Mouse (Mus musculus) heart, embryonic 12.5 days (tissue): ENCODE data around the gene Mapk8ip2. TPM values are rescaled to one million over a fixed set of nuclear protein-coding genes. Genes with fewer than 3 reads are reported as not detected.

Experiments
- ATAC-seq: fragments of 200-750 bp; cut with Nextera tagmentation; 2 replicates; pipeline ENCODE4 v1.8.0; 2017; ENCODE audit warnings: moderate TSS enrichment, moderate library complexity; ENCODE audit not compliant: insufficient number of reproducible peaks, low FRiP score
- H3K27ac ChIP-seq: fragments of 300-500 bp; sonication (generic); 2 replicates; pipeline ENCODE4 v1.5.1; 2016; ENCODE audit warnings: mild to moderate bottlenecking, moderate library complexity; ENCODE audit not compliant: poor library complexity, severe bottlenecking
- H3K27me3 ChIP-seq: fragments of 300-500 bp; sonication (generic); replicated peaks from 2 replicates; pipeline ENCODE4 v1.6.1; 2016; ENCODE audit warnings: mild to moderate bottlenecking, moderate library complexity
- H3K36me3 ChIP-seq: fragments of 300-500 bp; sonication (generic); 2 replicates; pipeline ENCODE4 v1.6.1; 2016; ENCODE audit warnings: mild to moderate bottlenecking, moderate library complexity
- H3K4me1 ChIP-seq: fragments of 300-500 bp; sonication (generic); replicated peaks from 2 replicates; pipeline ENCODE4 v1.6.1; 2016; ENCODE audit warnings: mild to moderate bottlenecking
- H3K4me2 ChIP-seq: fragments of 300-500 bp; sonication (generic); 2 replicates; pipeline ENCODE4 v1.6.1; 2016; ENCODE audit warnings: mild to moderate bottlenecking, moderate library complexity
- H3K4me3 ChIP-seq: fragments of 300-500 bp; sonication (generic); 2 replicates; pipeline ENCODE4 v1.5.1; 2016; ENCODE audit warnings: mild to moderate bottlenecking
- H3K9ac ChIP-seq: fragments of 300-500 bp; sonication (generic); 2 replicates; pipeline ENCODE4 v1.6.1; 2016; ENCODE audit warnings: mild to moderate bottlenecking, moderate library complexity
- H3K9me3 ChIP-seq: fragments of 300-500 bp; sonication (generic); replicated peaks from 2 replicates; pipeline ENCODE4 v1.6.1; 2016; ENCODE audit warnings: mild to moderate bottlenecking, moderate library complexity
- WGBS: fragments of 180-500 bp; shearing (Covaris S2); methylation state at CpG from one replicate; pipeline ENCODE4 v1.1.7; 2016; 5-methylcytosine and 5-hydroxymethylcytosine counted together
- polyA plus RNA-seq: library from polyadenylated mRNA; unstranded; fragments of >200 nt; fragmentation: Nextera tagmentation; extraction: Ambion mirVana; gene quantifications from 2 replicates; pipeline ENCODE4 v1.2.1, GENCODE M21; 2016

Mapk8ip2 gene
- 0.36 and 0.49 TPM in 2 replicates for polyA plus RNA-seq

DNA sequence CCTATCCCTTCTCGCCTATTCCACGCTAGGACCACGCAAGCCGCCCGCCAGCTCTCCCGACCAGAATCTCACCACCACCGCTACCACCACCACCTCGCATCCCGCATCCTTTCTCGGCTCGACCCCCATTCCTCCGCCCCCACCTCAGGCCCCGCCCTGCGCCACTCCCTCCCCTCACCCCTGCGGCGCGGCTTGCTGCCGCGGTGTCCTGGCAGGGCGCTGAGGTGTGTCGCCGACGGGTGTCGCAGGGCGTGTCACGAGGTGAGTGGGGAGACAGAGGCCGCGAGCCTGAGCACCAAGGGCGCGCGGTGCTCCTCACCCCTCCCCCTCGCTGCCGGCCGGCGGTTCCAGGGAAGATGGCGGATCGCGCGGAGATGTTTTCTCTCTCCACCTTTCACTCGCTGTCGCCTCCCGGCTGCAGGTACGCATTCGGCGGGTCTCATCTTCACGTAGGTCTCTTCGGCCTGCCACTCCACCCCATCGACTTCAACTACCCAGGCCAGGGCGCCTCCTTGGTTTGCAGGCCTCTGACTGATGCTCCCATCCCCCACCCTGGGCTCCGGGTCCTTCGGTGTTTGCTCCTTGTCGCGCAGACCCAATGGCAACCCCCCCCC, at the start of gene Mapk8ip2:
Mapk8ip2 (plus strand) TSS at position 49 of the 614 bp plus-strand sequence.
- Histone ChIP-seq H3K36me3 (no peaks in the 10 kb centered on the region), H3K27me3 (peaks cover 87% of the 10 kb centered on the region), H3K4me3 (peak within 1 kb of the TSS; percentile 52), H3K4me2 (peak within 1 kb of the TSS; percentile 91), H3K9ac (peak within 1 kb of the TSS; percentile 42; the same call in 1 of the 2 replicates), H3K27ac (no peak within 1 kb of the TSS), H3K4me1 (peaks cover 12% of the 10 kb centered on the region; the same call in 1 of the 2 replicates), H3K9me3 (no peaks in the 10 kb centered on the region)
- under 1% methylated on average over 53 of the region's 53 CpGs for WGBS
- peak; percentile 44; the same call in 1 of the 2 replicates for ATAC-seq

GRCm38 (mm10) chr15:89404831-89405623, 48.7 kb upstream of the Mapk8ip2 start:
- H3K27me3 ChIP-seq = no peaks in the 10 kb centered on the region
- H3K4me2 ChIP-seq = no peak overlapping the region
- ATAC-seq = no peak
- WGBS = 76% methylated on average over 10 of the region's 10 CpGs
- H3K27ac ChIP-seq = no peak overlapping the region
- no peak overlapping the region for H3K9ac ChIP-seq
- no peaks in the 10 kb centered on the region for H3K36me3 ChIP-seq
- peaks cover 31% of the 10 kb centered on the region for H3K9me3 ChIP-seq
- no peak overlapping the region for H3K4me3 ChIP-seq
- H3K4me1 ChIP-seq = no peaks in the 10 kb centered on the region

DNA sequence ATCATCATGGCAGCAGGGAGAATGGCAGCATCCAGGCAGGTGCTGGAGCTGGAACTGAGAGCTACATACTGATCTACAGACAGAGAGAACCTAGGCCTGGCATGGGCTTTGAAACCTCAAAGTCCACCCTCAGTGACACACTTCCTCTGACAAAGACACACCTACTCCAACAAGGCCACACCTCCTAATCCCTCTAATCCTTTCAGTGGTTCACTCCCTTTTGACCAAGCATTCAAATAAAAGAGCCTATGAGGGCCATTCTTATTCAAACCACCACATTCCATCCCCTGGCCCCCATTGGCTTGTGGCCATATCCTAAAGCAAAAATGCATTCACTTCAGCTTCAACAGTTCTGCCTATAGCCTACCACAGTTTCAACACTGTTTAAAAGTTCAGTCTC, 47.0 kb upstream of the Mapk8ip2 start:
- peaks cover 32% of the 10 kb centered on the region for H3K9me3 ChIP-seq
- H3K4me3 ChIP-seq = no peak overlapping the region
- H3K36me3 ChIP-seq = no peaks in the 10 kb centered on the region
- no peak overlapping the region for H3K4me2 ChIP-seq
- no peaks in the 10 kb centered on the region for H3K4me1 ChIP-seq
- no peak for ATAC-seq
- H3K27me3 ChIP-seq = no peaks in the 10 kb centered on the region
- no peak overlapping the region for H3K27ac ChIP-seq
- H3K9ac ChIP-seq = no peak overlapping the region

DNA sequence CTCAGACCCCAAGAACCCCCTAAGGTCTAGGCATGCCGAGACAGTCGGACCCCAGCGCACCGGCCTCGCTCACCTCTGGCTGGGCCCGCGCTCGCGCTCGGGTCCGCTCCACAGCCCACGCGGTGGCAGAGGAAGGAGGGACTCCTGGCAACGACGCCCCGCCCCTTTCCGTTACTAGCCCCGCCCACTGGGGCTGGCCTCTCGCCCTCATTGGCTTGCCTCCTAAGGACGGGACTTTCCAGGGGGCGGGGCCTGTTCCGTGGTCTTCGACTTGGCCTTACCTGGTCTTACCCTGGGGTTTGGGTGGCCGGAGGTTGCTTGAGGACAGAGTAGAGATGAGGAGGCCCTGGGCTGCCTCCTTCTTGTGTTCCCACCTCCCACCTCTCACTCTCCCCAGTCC, 43.6 kb upstream of the Mapk8ip2 start, which contains the start of gene Syce3:
Syce3 (minus strand) TSS at position 386 of the 400 bp plus-strand sequence.
- H3K9me3 ChIP-seq = peaks cover 30% of the 10 kb centered on the region
- H3K36me3 ChIP-seq = no peaks in the 10 kb centered on the region
- H3K9ac ChIP-seq = no peak within 1 kb of the TSS
- no peaks in the 10 kb centered on the region for H3K27me3 ChIP-seq
- H3K4me1 ChIP-seq = peaks cover 4% of the 10 kb centered on the region; the same call in 1 of the 2 replicates
- 80% methylated on average over 24 of the region's 24 CpGs for WGBS
- H3K27ac ChIP-seq = no peak within 1 kb of the TSS
- ATAC-seq = 0 out of 2 replicates have a peak, but pooled peaks have one; percentile 24
- no peak within 1 kb of the TSS for H3K4me3 ChIP-seq
- no peak within 1 kb of the TSS for H3K4me2 ChIP-seq

- H3K36me3 ChIP-seq = peaks cover 42% of the 10 kb centered on the region
- H3K9ac ChIP-seq = no peak overlapping the region
- no peak for ATAC-seq
- H3K4me3 ChIP-seq = no peak overlapping the region
- 46% methylated on average over 8 of the region's 8 CpGs for WGBS
- H3K9me3 ChIP-seq = no peaks in the 10 kb centered on the region; the same call in 1 of the 2 replicates
- no peaks in the 10 kb centered on the region for H3K27me3 ChIP-seq
- H3K4me1 ChIP-seq = peaks cover 19% of the 10 kb centered on the region
- H3K4me2 ChIP-seq = peak overlapping the region; percentile 35
- H3K27ac ChIP-seq = peak overlapping the region; percentile 81
Measured at GRCm38 (mm10) chr15:89415282-89415681, 38.4 kb upstream of the Mapk8ip2 start.

- Histone ChIP-seq H3K9me3 (no peaks in the 10 kb centered on the region), H3K4me2 (no peak overlapping the region), H3K4me3 (no peak overlapping the region), H3K36me3 (peaks cover 86% of the 10 kb centered on the region), H3K4me1 (peaks cover 34% of the 10 kb centered on the region), H3K27ac (no peak overlapping the region), H3K27me3 (no peaks in the 10 kb centered on the region), H3K9ac (no peak overlapping the region)
- ATAC-seq = no peak
- WGBS = 89% methylated on average over 9 of the region's 9 CpGs
Measured at GRCm38 (mm10) chr15:89421938-89422337, 31.8 kb upstream of the Mapk8ip2 start.

DNA sequence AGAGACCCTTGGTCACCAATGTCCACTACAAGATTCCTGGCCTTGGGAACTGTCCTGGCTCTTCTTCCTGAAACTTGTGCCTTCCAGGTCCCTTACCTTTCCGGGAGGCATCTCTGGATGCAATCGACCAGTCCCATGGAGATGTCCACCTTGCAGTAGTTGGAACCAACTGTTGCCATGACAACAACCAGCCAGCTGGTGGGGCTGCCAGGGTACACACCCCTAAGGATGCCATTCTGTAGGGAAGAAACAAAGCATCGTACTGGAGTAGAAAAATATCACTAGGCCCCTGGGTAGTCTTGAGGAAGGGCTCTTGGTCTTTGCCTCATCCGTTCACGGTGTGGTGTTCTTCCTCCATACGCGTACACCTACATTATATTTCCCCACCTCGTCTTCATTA, 29.1 kb upstream of the Mapk8ip2 start:
- Histone ChIP-seq H3K4me2 (peak overlapping the region; percentile 74), H3K4me3 (peak overlapping the region; percentile 53), H3K9me3 (no peaks in the 10 kb centered on the region), H3K27ac (peak overlapping the region; percentile 96; the same call in 1 of the 2 replicates), H3K36me3 (peaks cover 73% of the 10 kb centered on the region), H3K9ac (peak overlapping the region; percentile 89), H3K27me3 (no peaks in the 10 kb centered on the region), H3K4me1 (peaks cover 44% of the 10 kb centered on the region)
- ATAC-seq = no peak
- 79% methylated on average over 8 of the region's 8 CpGs for WGBS

DNA sequence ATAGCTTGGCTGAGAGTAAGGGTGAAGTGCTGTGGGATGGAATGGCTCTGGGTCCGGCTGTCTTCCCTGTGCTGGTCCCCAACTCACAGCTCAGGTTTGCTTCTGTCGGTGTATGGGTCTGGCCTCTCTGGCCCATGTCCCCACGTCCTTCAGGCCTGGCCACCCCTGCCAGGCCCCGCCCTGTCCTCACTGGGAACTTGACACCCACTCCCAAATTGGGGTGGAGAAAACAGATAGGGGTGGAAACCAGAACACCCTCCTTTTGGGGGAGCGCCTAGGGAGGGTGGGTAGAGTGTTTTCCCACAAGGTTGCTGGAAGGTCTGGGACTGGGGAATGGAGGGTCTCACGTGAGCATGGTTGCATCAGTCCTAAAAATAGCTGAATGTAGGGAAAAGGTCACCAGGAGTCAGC, 28.0 kb upstream of the Mapk8ip2 start, which contains the start of gene Cpt1b:
Cpt1b (minus strand) TSS at position 153 of the 411 bp plus-strand sequence.
- H3K27me3 ChIP-seq = no peaks in the 10 kb centered on the region
- no peaks in the 10 kb centered on the region for H3K9me3 ChIP-seq
- peak within 1 kb of the TSS; percentile 96 for H3K27ac ChIP-seq
- H3K36me3 ChIP-seq = peaks cover 62% of the 10 kb centered on the region
- ATAC-seq = peak; percentile 52
- peaks cover 45% of the 10 kb centered on the region for H3K4me1 ChIP-seq
- peak within 1 kb of the TSS; percentile 74 for H3K4me2 ChIP-seq
- 24% methylated on average over 6 of the region's 6 CpGs for whole genome bisulfite sequencing
- peak within 1 kb of the TSS; percentile 89 for H3K9ac ChIP-seq
- H3K4me3 ChIP-seq = peak within 1 kb of the TSS; percentile 53

- Histone ChIP-seq H3K27ac (peak overlapping the region; percentile 96), H3K27me3 (no peaks in the 10 kb centered on the region), H3K9me3 (no peaks in the 10 kb centered on the region), H3K4me1 (peaks cover 50% of the 10 kb centered on the region), H3K9ac (peak overlapping the region; percentile 38), H3K4me3 (no peak overlapping the region), H3K4me2 (peak overlapping the region; percentile 74; the same call in 1 of the 2 replicates), H3K36me3 (peaks cover 55% of the 10 kb centered on the region)
- ATAC-seq = no peak
- 87% methylated on average over 10 of the region's 10 CpGs for WGBS
Measured at GRCm38 (mm10) chr15:89426716-89427115, 27.0 kb upstream of the Mapk8ip2 start.

GRCm38 (mm10) chr15:89428136-89428790, 25.4 kb upstream of the Mapk8ip2 start:
- peak overlapping the region; percentile 83 for H3K9ac ChIP-seq
- WGBS = 77% methylated on average over 19 of the region's 19 CpGs
- H3K36me3 ChIP-seq = peaks cover 40% of the 10 kb centered on the region
- H3K9me3 ChIP-seq = no peaks in the 10 kb centered on the region
- ATAC-seq = no peak
- H3K27ac ChIP-seq = no peak overlapping the region
- H3K4me1 ChIP-seq = peaks cover 50% of the 10 kb centered on the region
- peak overlapping the region; percentile 74 for H3K4me3 ChIP-seq
- peak overlapping the region; percentile 91 for H3K4me2 ChIP-seq
- H3K27me3 ChIP-seq = no peaks in the 10 kb centered on the region
